Mouse (Mus musculus) liver, postnatal 0 days (tissue): ENCODE measurements around the gene Gpr146.

Source experiments
- CTCF ChIP-seq: sonication (generic); IDR thresholded peaks from 2 replicates; pipeline ENCODE4 v1.5.1; 2016; ENCODE audit warnings: antibody characterized with exemption, low read depth
- EP300 ChIP-seq: IDR thresholded peaks from 2 replicates; pipeline ENCODE4 v1.6.1; 2016; ENCODE audit warnings: antibody characterized with exemption, low read depth, mild to moderate bottlenecking

- TF ChIP-seq CTCF: peak; percentile 98
- TF ChIP-seq EP300: no peak
These were observed 45.8 kb upstream of the Gpr146 start for GRCm38 (mm10) chr5:139331742-139332141.
